Mouse (Mus musculus): ENCODE measurements around the gene Fnbp1l.

DNA sequence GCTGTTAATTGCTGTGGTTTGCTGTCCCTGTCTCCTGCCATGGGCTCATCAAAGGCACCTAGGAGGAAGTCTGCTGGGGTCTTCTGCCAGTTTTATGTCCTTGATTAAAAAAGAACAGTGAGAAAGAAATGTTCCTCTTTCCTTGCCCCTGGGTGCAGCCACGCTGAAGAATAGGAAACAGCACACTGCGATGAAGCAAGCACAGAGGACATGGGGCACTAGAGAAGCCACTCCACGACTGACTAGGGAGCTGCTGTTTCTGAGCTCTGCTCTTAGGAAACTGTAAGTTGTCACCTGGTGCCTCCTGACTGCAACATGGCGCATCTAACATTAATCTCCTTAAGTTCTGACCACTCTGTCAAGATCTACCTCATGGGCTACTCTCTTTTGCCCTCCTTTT, 53.0 kb downstream of the Fnbp1l start:
- TF ChIP-seq CTCF (IDR thresholded peaks at IDR 0.05; ENCODE audit: low read depth) = no peak
- no peak for TF ChIP-seq EP300 (IDR thresholded peaks at IDR 0.05; ENCODE audit: low read depth)
